Mouse (Mus musculus) MEL (cell line): Measurements from ENCODE around the gene Ccdc138. TPM values are rescaled to one million over a fixed set of nuclear protein-coding genes. Genes with fewer than 3 reads are reported as not detected.

Experiments
- DNase-seq: peaks from one replicate; pipeline ENCODE4 v3.0.0; 2011; ENCODE audit warnings: low read depth, low spot score
- H3K27ac ChIP-seq: 2 replicates; pipeline ENCODE4 v1.5.1; 2012; ENCODE audit warnings: low read depth, mild to moderate bottlenecking, control low read depth, low read length, moderate library complexity; ENCODE audit not compliant: control insufficient read depth
- H3K27me3 ChIP-seq, 2 experiments: fragments of 150-350 bp in 1 of 2; sonication (generic) in 1 of 2; 2 replicates each; pipeline ENCODE4 v1.6.1; 2012; ENCODE audit warnings: low read length in 2 of 2, mild to moderate bottlenecking in 2 of 2, improper control_type of control experiment in 1 of 2, moderate library complexity in 1 of 2; ENCODE audit not compliant: insufficient read depth in 2 of 2, control insufficient read depth in 1 of 2
- H3K36me3 ChIP-seq, 2 experiments: 2 replicates each; pipeline ENCODE4 v1.6.1; 2012 to 2014; ENCODE audit warnings: low read length in 2 of 2, improper control_type of control experiment in 1 of 2, inconsistent platforms in 1 of 2, mild to moderate bottlenecking in 1 of 2; ENCODE audit not compliant: insufficient read depth in 2 of 2, control insufficient read depth in 1 of 2
- H3K4me1 ChIP-seq, 2 experiments: fragments of 150-350 bp in 1 of 2; sonication (generic) in 1 of 2; 2 replicates each; pipeline ENCODE4 v1.6.1; 2012; ENCODE audit warnings: low read length in 2 of 2, improper control_type of control experiment in 1 of 2, mild to moderate bottlenecking in 1 of 2; ENCODE audit not compliant: insufficient read depth in 2 of 2, control insufficient read depth in 1 of 2
- H3K4me3 ChIP-seq, 2 experiments: fragments of 150-350 bp in 1 of 2; sonication (generic) in 1 of 2; 2 replicates each; pipeline ENCODE4 v1.5.1; 2012; ENCODE audit warnings: low read depth in 2 of 2, low read length in 2 of 2, mild to moderate bottlenecking in 2 of 2, moderate library complexity in 2 of 2, control low read depth in 1 of 2, improper control_type of control experiment in 1 of 2; ENCODE audit not compliant: control insufficient read depth in 1 of 2, insufficient read depth in 1 of 2
- H3K79me2 ChIP-seq: 2 replicates; pipeline ENCODE4 v1.6.1; 2012; ENCODE audit warnings: mild to moderate bottlenecking, low read length, moderate library complexity; ENCODE audit not compliant: control insufficient read depth, poor library complexity, insufficient read depth
- H3K9ac ChIP-seq: 2 replicates; pipeline ENCODE4 v1.6.1; 2012; ENCODE audit warnings: low read depth, mild to moderate bottlenecking, control low read depth, low read length, moderate library complexity; ENCODE audit not compliant: control insufficient read depth, poor library complexity, severe bottlenecking
- H3K9me3 ChIP-seq: fragments of 150-350 bp; sonication (generic); replicated peaks from 2 replicates; pipeline ENCODE4 v1.6.1; 2012; ENCODE audit warnings: mild to moderate bottlenecking, low read length, improper control_type of control experiment, moderate library complexity; ENCODE audit not compliant: insufficient read depth
- CHD1 ChIP-seq: IDR thresholded peaks from 2 replicates; pipeline ENCODE4 v1.6.1; 2012; ENCODE audit warnings: low read depth, mild to moderate bottlenecking, inconsistent platforms, low read length, improper control_type of control experiment
- CHD2 ChIP-seq: IDR thresholded peaks from 2 replicates; pipeline ENCODE4 v1.6.1; 2011; ENCODE audit warnings: low read length, improper control_type of control experiment
- CTCF ChIP-seq, 3 experiments: IDR thresholded peaks in 2 of 3; conservative IDR thresholded peaks in 1 of 3; 2 replicates each; pipeline ENCODE4 v1.5.1; 2011 to 2012; ENCODE audit warnings: low read length in 3 of 3, low read depth in 2 of 3, mild to moderate bottlenecking in 2 of 3, improper control_type of control experiment in 1 of 3, inconsistent platforms in 1 of 3, mixed read lengths in 1 of 3, moderate library complexity in 1 of 3; ENCODE audit not compliant: control insufficient read depth in 1 of 3, insufficient read depth in 1 of 3, poor library complexity in 1 of 3, severe bottlenecking in 1 of 3
- E2F4 ChIP-seq: IDR thresholded peaks from 2 replicates; pipeline ENCODE4 v1.6.1; 2011; ENCODE audit warnings: low read depth, low read length, improper control_type of control experiment, borderline replicate concordance
- ELF1 ChIP-seq: IDR thresholded peaks from 2 replicates; pipeline ENCODE4 v1.6.1; 2014; ENCODE audit warnings: low read depth, mild to moderate bottlenecking, inconsistent platforms, low read length, improper control_type of control experiment, moderate library complexity
- EP300 ChIP-seq, 2 experiments: IDR thresholded peaks; 2 replicates each; pipeline ENCODE4 v1.6.1; 2011; ENCODE audit warnings: improper control_type of control experiment in 2 of 2, low read length in 2 of 2, low read depth in 1 of 2, mild to moderate bottlenecking in 1 of 2
- ETS1 ChIP-seq: IDR thresholded peaks from 2 replicates; pipeline ENCODE4 v1.6.1; 2012; ENCODE audit warnings: low read depth, mild to moderate bottlenecking, inconsistent platforms, low read length, improper control_type of control experiment, moderate library complexity
- GABPA ChIP-seq: IDR thresholded peaks from 2 replicates; pipeline ENCODE4 v1.6.1; 2012; ENCODE audit warnings: low read depth, mild to moderate bottlenecking, inconsistent platforms, low read length, improper control_type of control experiment, moderate library complexity
- GATA1 ChIP-seq: IDR thresholded peaks from 2 replicates; pipeline ENCODE4 v1.6.1; 2011; ENCODE audit warnings: low read depth, low read length, improper control_type of control experiment
- HCFC1 ChIP-seq: IDR thresholded peaks from 2 replicates; pipeline ENCODE4 v1.6.1; 2012; ENCODE audit warnings: low read depth, mild to moderate bottlenecking, inconsistent platforms, low read length, improper control_type of control experiment, moderate library complexity
- JUND ChIP-seq: IDR thresholded peaks from 2 replicates; pipeline ENCODE4 v1.6.1; 2011; ENCODE audit warnings: low read depth, mild to moderate bottlenecking, improper control_type of control experiment, low read length
- KAT2A ChIP-seq: conservative IDR thresholded peaks from 2 replicates; pipeline ENCODE4 v1.6.1; 2012; ENCODE audit warnings: low read depth, low read length, improper control_type of control experiment, inconsistent platforms
- MAFK ChIP-seq: IDR thresholded peaks from 2 replicates; pipeline ENCODE4 v1.6.1; 2011; ENCODE audit warnings: low read depth, mild to moderate bottlenecking, low read length, improper control_type of control experiment, borderline replicate concordance
- MAX ChIP-seq: IDR thresholded peaks from 2 replicates; pipeline ENCODE4 v1.6.1; 2011; ENCODE audit warnings: low read length, improper control_type of control experiment
- MAZ ChIP-seq: IDR thresholded peaks from 2 replicates; pipeline ENCODE4 v1.6.1; 2012; ENCODE audit warnings: low read depth, mild to moderate bottlenecking, inconsistent platforms, low read length, improper control_type of control experiment
- MEF2A ChIP-seq: IDR thresholded peaks from 2 replicates; pipeline ENCODE4 v1.6.1; 2014; ENCODE audit warnings: low read depth, mild to moderate bottlenecking, inconsistent platforms, low read length, improper control_type of control experiment; ENCODE audit not compliant: poor library complexity, insufficient replicate concordance, severe bottlenecking; ENCODE audit errors: extremely low read depth
- MXI1 ChIP-seq: IDR thresholded peaks from 2 replicates; pipeline ENCODE4 v1.6.1; 2011; ENCODE audit warnings: mild to moderate bottlenecking, low read depth, low read length, improper control_type of control experiment
- MYC ChIP-seq: IDR thresholded peaks from 2 replicates; pipeline ENCODE4 v1.6.1; 2011; ENCODE audit warnings: low read depth, mild to moderate bottlenecking, low read length, improper control_type of control experiment, moderate library complexity
- NELFE ChIP-seq: IDR thresholded peaks from 2 replicates; pipeline ENCODE4 v1.6.1; 2011; ENCODE audit warnings: low read depth, low read length, improper control_type of control experiment
- NRF1 ChIP-seq: IDR thresholded peaks from 2 replicates; pipeline ENCODE4 v1.6.1; 2014; ENCODE audit warnings: low read depth, mild to moderate bottlenecking, inconsistent platforms, low read length, improper control_type of control experiment, moderate library complexity; ENCODE audit not compliant: poor library complexity, insufficient read depth, severe bottlenecking
- POLR2A ChIP-seq, 2 experiments: IDR thresholded peaks; 2 replicates each; pipeline ENCODE4 v1.6.1; 2011 to 2012; ENCODE audit warnings: low read length in 2 of 2, mild to moderate bottlenecking in 2 of 2, control low read depth in 1 of 2, improper control_type of control experiment in 1 of 2, low read depth in 1 of 2, moderate library complexity in 1 of 2; ENCODE audit not compliant: control insufficient read depth in 1 of 2, insufficient read depth in 1 of 2, poor library complexity in 1 of 2
- POLR2AphosphoS2 ChIP-seq: IDR thresholded peaks from 2 replicates; pipeline ENCODE4 v1.6.1; 2011; ENCODE audit warnings: low read length, improper control_type of control experiment
- POLR2AphosphoS5 ChIP-seq: IDR thresholded peaks from 2 replicates; pipeline ENCODE4 v1.6.1; 2012; ENCODE audit warnings: low read depth, borderline replicate concordance, mild to moderate bottlenecking, inconsistent platforms, low read length, moderate library complexity, mixed read lengths
- RCOR1 ChIP-seq: IDR thresholded peaks from 2 replicates; pipeline ENCODE4 v1.6.1; 2012; ENCODE audit warnings: low read depth, mild to moderate bottlenecking, inconsistent platforms, low read length, improper control_type of control experiment
- SIN3A ChIP-seq: IDR thresholded peaks from 2 replicates; pipeline ENCODE4 v1.6.1; 2012; ENCODE audit warnings: low read length, improper control_type of control experiment, inconsistent platforms
- SMC3 ChIP-seq: IDR thresholded peaks from 2 replicates; pipeline ENCODE4 v1.6.1; 2011; ENCODE audit warnings: low read depth, low read length, improper control_type of control experiment
- TAL1 ChIP-seq: IDR thresholded peaks from 2 replicates; pipeline ENCODE4 v1.6.1; 2012; ENCODE audit warnings: mild to moderate bottlenecking, inconsistent platforms, low read length, moderate library complexity, mixed read lengths
- TCF12 ChIP-seq: IDR thresholded peaks from 2 replicates; pipeline ENCODE4 v1.6.1; 2014; ENCODE audit warnings: low read depth, mild to moderate bottlenecking, inconsistent platforms, low read length, improper control_type of control experiment, moderate library complexity
- UBTF ChIP-seq: IDR thresholded peaks from 2 replicates; pipeline ENCODE4 v1.6.1; 2012; ENCODE audit warnings: low read depth, mild to moderate bottlenecking, inconsistent platforms, low read length, improper control_type of control experiment, moderate library complexity, borderline replicate concordance; ENCODE audit not compliant: insufficient read depth
- USF1 ChIP-seq: IDR thresholded peaks from 2 replicates; pipeline ENCODE4 v1.6.1; 2014; ENCODE audit warnings: low read depth, mild to moderate bottlenecking, inconsistent platforms, low read length, improper control_type of control experiment, moderate library complexity
- ZC3H11A ChIP-seq: IDR thresholded peaks from 2 replicates; pipeline ENCODE4 v1.6.1; 2012; ENCODE audit warnings: low read depth, mild to moderate bottlenecking, inconsistent platforms, low read length, improper control_type of control experiment
- ZMIZ1 ChIP-seq: IDR thresholded peaks from 2 replicates; pipeline ENCODE4 v1.6.1; 2012; ENCODE audit warnings: low read depth, mild to moderate bottlenecking, inconsistent platforms, low read length, improper control_type of control experiment, moderate library complexity
- ZNF384 ChIP-seq: IDR thresholded peaks from 2 replicates; pipeline ENCODE4 v1.6.1; 2012; ENCODE audit warnings: low read depth, mild to moderate bottlenecking, inconsistent platforms, low read length, improper control_type of control experiment
- polyA plus RNA-seq, 2 experiments: library from polyadenylated mRNA; stranded (reverse) in 1 of 2; unstranded in 1 of 2; fragments of >175 nt in 1 of 2; fragments of >200 nt in 1 of 2; gene quantifications; 2 replicates each; pipeline versions ENCODE4 v1.2.1 to v1.2.4; 2012; ENCODE audit warnings: low replicate concordance in 2 of 2, low read depth in 1 of 2; ENCODE audit not compliant: insufficient read length in 2 of 2, insufficient read depth in 1 of 2, missing spikeins in 1 of 2
- total RNA-seq: library from RNA; depleted of rRNA; stranded (reverse); fragments of 300-350 nt; gene quantifications from 2 replicates; pipeline ENCODE4 v1.2.3, GENCODE M21; 2012; rRNA removed

Gene Ccdc138
- 1.2 and 1.3 TPM in 2 replicates for total RNA-seq
- polyA plus RNA-seq = 1 to 10 TPM in 1 of 2 experiments, not detected in 1; 1.3 TPM

GRCm38 (mm10) chr10:58497320-58498284, at the start of gene Ccdc138:
Ccdc138 (plus strand) TSS chr10:58497948.
- TF ChIP-seq MYC (no peak), ZNF384 (peak; percentile 60), UBTF (0 out of 2 replicates have a peak, but pooled peaks have one; percentile 18), KAT2A (no peak), EP300 (IDR thresholded peaks at IDR 0.05; ENCODE audit: low read depth in 1 of 2, low read length in 2 of 2) (no peak), GABPA (no peak), USF1 (no peak), MXI1 (no peak), POLR2AphosphoS2 (peak; percentile 73), MAZ (no peak), NELFE (no peak), E2F4 (no peak), MAFK (no peak), ZC3H11A (no peak), ZMIZ1 (peak; percentile 73; the same call in 1 of the 2 replicates), CHD2 (no peak), HCFC1 (peak; percentile 71), TCF12 (no peak), SMC3 (no peak; the same call in 1 of the 2 replicates), CHD1 (no peak), GATA1 (no peak), ETS1 (no peak), MEF2A (no peak), ELF1 (peak; percentile 72; the same call in 1 of the 2 replicates), POLR2A (IDR thresholded peaks at IDR 0.05; ENCODE audit: control insufficient read depth in 1 of 2, insufficient read depth in 1 of 2, low read depth in 1 of 2, low read length in 2 of 2, poor library complexity in 1 of 2) (peak in 1 of 2 experiments; percentile 2; a peak in 1 of 4 replicates), MAX (0 out of 2 replicates have a peak, but pooled peaks have one; percentile 14), RCOR1 (peak; percentile 81), CTCF (IDR thresholded peaks at IDR 0.05 in 2 of 3, conservative IDR thresholded peaks at IDR 0.05 in 1 of 3; ENCODE audit: control insufficient read depth in 1 of 3, insufficient read depth in 1 of 3, low read depth in 2 of 3, low read length in 3 of 3, poor library complexity in 1 of 3, severe bottlenecking in 1 of 3) (peak in 2 of 3 experiments; percentile 13 to 24; a peak in 2 of 6 replicates), NRF1 (no peak), JUND (no peak), TAL1 (no peak), POLR2AphosphoS5 (no peak), SIN3A (peak; percentile 64)

More at GRCm38 (mm10) chr10:58497320-58498284, at the start of gene Ccdc138:
- peak within 1 kb of the TSS; percentile 76 for H3K27ac ChIP-seq
- H3K4me3 ChIP-seq = peak within 1 kb of the TSS; percentile 65 to 82
- H3K4me1 ChIP-seq = no peaks in the 10 kb centered on the region; a peak in 2 of 4 replicates
- H3K79me2 ChIP-seq = no peaks in the 10 kb centered on the region; the same call in 1 of the 2 replicates
- H3K9me3 ChIP-seq = no peaks in the 10 kb centered on the region
- no peaks in the 10 kb centered on the region for H3K27me3 ChIP-seq
- peak within 1 kb of the TSS; percentile 77 for H3K9ac ChIP-seq
- peaks cover 3 to 20% of the 10 kb centered on the region in 2 experiments for H3K36me3 ChIP-seq
- DNase-seq = peak; percentile 95
